Mouse (Mus musculus) erythroblast, embryonic 14.5 days (primary cell): ENCODE measurements around the gene Tuba8. TPM values are rescaled to one million over a fixed set of nuclear protein-coding genes. Genes with fewer than 3 reads are reported as not detected.

ENCODE experiments used
- H3K27me3 ChIP-seq: 2 replicates; pipeline ENCODE4 v1.6.1; 2012; ENCODE audit warnings: inconsistent platforms; ENCODE audit not compliant: control insufficient read depth
- H3K36me3 ChIP-seq: 2 replicates; pipeline ENCODE4 v1.6.1; 2012; ENCODE audit warnings: mild to moderate bottlenecking, inconsistent platforms; ENCODE audit not compliant: control insufficient read depth
- H3K4me1 ChIP-seq: 2 replicates; pipeline ENCODE4 v1.6.1; 2012; ENCODE audit warnings: inconsistent platforms; ENCODE audit not compliant: control insufficient read depth
- H3K4me3 ChIP-seq: replicated peaks from 2 replicates; pipeline ENCODE3; 2012; ENCODE audit warnings: moderate library complexity, mild to moderate bottlenecking, inconsistent platforms
- H3K9me3 ChIP-seq: 2 replicates; pipeline ENCODE4 v1.6.1; 2012; ENCODE audit warnings: low read length, inconsistent platforms, mixed read lengths; ENCODE audit not compliant: control insufficient read depth
- GATA1 ChIP-seq: IDR thresholded peaks from 2 replicates; pipeline ENCODE4 v1.6.1; 2012; ENCODE audit warnings: low read length, inconsistent platforms, mixed read lengths
- TAL1 ChIP-seq: IDR thresholded peaks from 3 replicates; pipeline ENCODE4 v1.6.1; 2012; ENCODE audit warnings: low read length, inconsistent platforms, mixed read lengths
- polyA plus RNA-seq: library from polyadenylated mRNA; stranded (reverse); fragments of >175 nt; gene quantifications from 2 replicates; pipeline ENCODE4 v1.2.3, GENCODE M21; 2012

Gene Tuba8
- polyA plus RNA-seq, 1 experiment: 0.01 TPM

GRCm38 (mm10) chr6:121212988-121213387, 2.5 kb downstream of the Tuba8 start:
- H3K9me3 ChIP-seq: peaks cover 1% of the 10 kb centered on the region; the same call in 1 of the 2 replicates
- peaks cover 58% of the 10 kb centered on the region for H3K27me3 ChIP-seq
- no peaks in the 10 kb centered on the region for H3K36me3 ChIP-seq
- no peak overlapping the region for H3K4me3 ChIP-seq
- H3K4me1 ChIP-seq: no peaks in the 10 kb centered on the region; the same call in 1 of the 2 replicates
- TF ChIP-seq GATA1: no peak
- TF ChIP-seq TAL1: no peak

GRCm38 (mm10) chr6:121214221-121214620, 3.7 kb downstream of the Tuba8 start:
- H3K4me1 ChIP-seq: no peaks in the 10 kb centered on the region; the same call in 1 of the 2 replicates
- no peak for TF ChIP-seq GATA1
- TF ChIP-seq TAL1: no peak
- no peaks in the 10 kb centered on the region for H3K36me3 ChIP-seq
- H3K9me3 ChIP-seq: no peaks in the 10 kb centered on the region; the same call in 1 of the 2 replicates
- H3K4me3 ChIP-seq: no peak overlapping the region
- peaks cover 56% of the 10 kb centered on the region for H3K27me3 ChIP-seq

- H3K4me1 ChIP-seq: no peaks in the 10 kb centered on the region; the same call in 1 of the 2 replicates
- H3K36me3 ChIP-seq: no peaks in the 10 kb centered on the region
- no peaks in the 10 kb centered on the region; the same call in 1 of the 2 replicates for H3K9me3 ChIP-seq
- H3K4me3 ChIP-seq: no peak overlapping the region
- TF ChIP-seq GATA1 (no peak), TAL1 (no peak)
- H3K27me3 ChIP-seq: peaks cover 50% of the 10 kb centered on the region
These were observed 4.3 kb downstream of the Tuba8 start for GRCm38 (mm10) chr6:121214667-121215330.

GRCm38 (mm10) chr6:121215336-121215735, 4.8 kb downstream of the Tuba8 start:
- TF ChIP-seq GATA1 (no peak), TAL1 (no peak)
- no peaks in the 10 kb centered on the region; the same call in 1 of the 2 replicates for H3K9me3 ChIP-seq
- H3K27me3 ChIP-seq: peaks cover 45% of the 10 kb centered on the region
- no peaks in the 10 kb centered on the region for H3K36me3 ChIP-seq
- H3K4me3 ChIP-seq: no peak overlapping the region
- H3K4me1 ChIP-seq: no peaks in the 10 kb centered on the region; the same call in 1 of the 2 replicates

GRCm38 (mm10) chr6:121215896-121216295, 5.4 kb downstream of the Tuba8 start:
- Histone ChIP-seq H3K4me1 (no peaks in the 10 kb centered on the region), H3K4me3 (no peak overlapping the region), H3K36me3 (no peaks in the 10 kb centered on the region), H3K27me3 (peaks cover 39% of the 10 kb centered on the region), H3K9me3 (no peaks in the 10 kb centered on the region; the same call in 1 of the 2 replicates)
- TF ChIP-seq GATA1 (no peak), TAL1 (no peak)

- H3K9me3 ChIP-seq: no peaks in the 10 kb centered on the region; the same call in 1 of the 2 replicates
- TF ChIP-seq GATA1 (no peak), TAL1 (no peak)
- no peaks in the 10 kb centered on the region for H3K4me1 ChIP-seq
- H3K27me3 ChIP-seq: peaks cover 31% of the 10 kb centered on the region
- no peaks in the 10 kb centered on the region for H3K36me3 ChIP-seq
- H3K4me3 ChIP-seq: no peak overlapping the region
These were observed 6.2 kb downstream of the Tuba8 start for GRCm38 (mm10) chr6:121216589-121217255.

GRCm38 (mm10) chr6:121218002-121218401, 7.5 kb downstream of the Tuba8 start:
- H3K36me3 ChIP-seq: no peaks in the 10 kb centered on the region; the same call in 1 of the 2 replicates
- no peak overlapping the region for H3K4me3 ChIP-seq
- TF ChIP-seq TAL1: no peak
- TF ChIP-seq GATA1: no peak
- peaks cover 19% of the 10 kb centered on the region for H3K27me3 ChIP-seq
- H3K9me3 ChIP-seq: no peaks in the 10 kb centered on the region
- no peaks in the 10 kb centered on the region for H3K4me1 ChIP-seq

- TF ChIP-seq TAL1: no peak
- TF ChIP-seq GATA1: no peak
- Histone ChIP-seq H3K4me1 (no peaks in the 10 kb centered on the region), H3K4me3 (no peak overlapping the region), H3K36me3 (no peaks in the 10 kb centered on the region; the same call in 1 of the 2 replicates), H3K27me3 (peaks cover 10% of the 10 kb centered on the region), H3K9me3 (no peaks in the 10 kb centered on the region)
These were observed 8.9 kb downstream of the Tuba8 start for GRCm38 (mm10) chr6:121219406-121219805.

GRCm38 (mm10) chr6:121220181-121220580, 9.7 kb downstream of the Tuba8 start:
- TF ChIP-seq TAL1 (no peak), GATA1 (no peak)
- Histone ChIP-seq H3K4me3 (no peak overlapping the region), H3K27me3 (peaks cover 3% of the 10 kb centered on the region; the same call in 1 of the 2 replicates), H3K9me3 (no peaks in the 10 kb centered on the region), H3K4me1 (peaks cover under 1% of the 10 kb centered on the region; the same call in 1 of the 2 replicates), H3K36me3 (no peaks in the 10 kb centered on the region; the same call in 1 of the 2 replicates)
